Mouse (Mus musculus): ENCODE results near the gene Plxnc1. TPM values are rescaled to one million over a fixed set of nuclear protein-coding genes. Genes with fewer than 3 reads are reported as not detected.

The Plxnc1 gene
- total and polyA plus RNA-seq, 3 experiments, result 27.6 to 34.4 (median 33.0) TPM

GRCm38 (mm10) chr10:94889735-94890134, 54.9 kb downstream of the Plxnc1 start:
- H3K36me3 ChIP-seq (replicated peaks in 1 of 2; ENCODE audit: control insufficient read depth in 1 of 2, insufficient read depth in 1 of 2, low read length in 1 of 2), result peaks cover 26 to 56% of the 10 kb centered on the region in 2 experiments
- no peaks in the 10 kb centered on the region for H3K27me3 ChIP-seq (replicated peaks)
- H3K4me3 ChIP-seq (replicated peaks in 1 of 3; ENCODE audit: low read depth in 2 of 3, low read length in 2 of 3, poor library complexity in 1 of 3), result no peak overlapping the region
- no peak overlapping the region for H3K4me2 ChIP-seq (ENCODE audit: insufficient read depth, low read depth, poor library complexity, severe bottlenecking)
- H3K79me2 ChIP-seq (replicated peaks; ENCODE audit: control insufficient read depth, extremely low read depth, insufficient read depth, poor library complexity, severe bottlenecking), result no peaks in the 10 kb centered on the region
- peaks cover 14% of the 10 kb centered on the region for H3K9me3 ChIP-seq (replicated peaks; ENCODE audit: low read length)
- H3K27ac ChIP-seq (ENCODE audit: insufficient read depth, low read depth), result no peak overlapping the region
- DNase-seq (ENCODE audit: extremely low read depth), result no peak
- H3K9ac ChIP-seq (ENCODE audit: insufficient read depth, low read depth), result no peak overlapping the region
- in situ Hi-C loops (cut with MboI; ENCODE audit: low pct_ligation_motif_present, low pct_unique_long_range_greater_than_20kb, low sequenced_read_pairs) (no loop called here), dilution Hi-C loops (cut with MboI; ENCODE audit: extremely low pct_ligation_motif_present, extremely low pct_unique_long_range_greater_than_20kb, low sequenced_read_pairs) (no loop called here)
- H3K4me1 ChIP-seq (ENCODE audit: control insufficient read depth in 1 of 2, insufficient read depth in 2 of 2), result peaks cover 3 to 10% of the 10 kb centered on the region in 2 experiments; a peak in 3 of 4 replicates
- no peak for TF ChIP-seq ZC3H11A (IDR thresholded peaks at IDR 0.05; ENCODE audit: low read depth, low read length)
- no peak for TF ChIP-seq UBTF (IDR thresholded peaks at IDR 0.05; ENCODE audit: low read depth, low read length)
- no peak for TF ChIP-seq TCF12 (IDR thresholded peaks at IDR 0.05; ENCODE audit: low read depth, low read length)
- TF ChIP-seq MAZ (IDR thresholded peaks at IDR 0.05; ENCODE audit: low read depth, low read length), result no peak
- no peak for TF ChIP-seq SIN3A (IDR thresholded peaks at IDR 0.05; ENCODE audit: low read length)
- TF ChIP-seq MAFK (IDR thresholded peaks at IDR 0.05; ENCODE audit: insufficient replicate concordance, low read length), result no peak
- TF ChIP-seq USF1 (IDR thresholded peaks at IDR 0.05; ENCODE audit: low read depth, low read length), result no peak
- TF ChIP-seq USF2 (conservative IDR thresholded peaks at IDR 0.05; ENCODE audit: low read depth, low read length), result no peak
- no peak for TF ChIP-seq JUN (IDR thresholded peaks at IDR 0.05; ENCODE audit: insufficient read depth, low read depth, low read length)
- no peak for TF ChIP-seq SMC3 (IDR thresholded peaks at IDR 0.05; ENCODE audit: low read depth, low read length)
- TF ChIP-seq ZKSCAN1 (IDR thresholded peaks at IDR 0.05; ENCODE audit: borderline replicate concordance, low read depth, low read length), result no peak
- TF ChIP-seq ZMIZ1 (IDR thresholded peaks at IDR 0.05; ENCODE audit: low read depth, low read length), result no peak
- no peak for TF ChIP-seq MAX (IDR thresholded peaks at IDR 0.05; ENCODE audit: low read length)
- TF ChIP-seq RCOR1 (conservative IDR thresholded peaks at IDR 0.05; ENCODE audit: low read depth, low read length), result no peak
- TF ChIP-seq NELFE (IDR thresholded peaks at IDR 0.05; ENCODE audit: low read depth, low read length), result no peak

- no peak overlapping the region for H3K4me2 ChIP-seq (ENCODE audit: insufficient read depth, low read depth, poor library complexity, severe bottlenecking)
- H3K79me2 ChIP-seq (replicated peaks; ENCODE audit: control insufficient read depth, extremely low read depth, insufficient read depth, poor library complexity, severe bottlenecking), result no peaks in the 10 kb centered on the region
- TF ChIP-seq POLR2A (IDR thresholded peaks at IDR 0.05; ENCODE audit: low read depth, low read length) (no peak), SMC3 (IDR thresholded peaks at IDR 0.05; ENCODE audit: low read depth, low read length) (no peak), ETS1 (conservative IDR thresholded peaks at IDR 0.05; ENCODE audit: low read depth, low read length) (no peak), MEF2A (IDR thresholded peaks at IDR 0.05; ENCODE audit: borderline replicate concordance, low read depth, low read length) (no peak), ZMIZ1 (IDR thresholded peaks at IDR 0.05; ENCODE audit: low read depth, low read length) (no peak), NRF1 (IDR thresholded peaks at IDR 0.05; ENCODE audit: low read depth, low read length) (no peak), E2F4 (IDR thresholded peaks at IDR 0.05; ENCODE audit: insufficient replicate concordance, low read depth, low read length) (no peak), ELF1 (IDR thresholded peaks at IDR 0.05; ENCODE audit: low read depth, low read length) (no peak), RCOR1 (conservative IDR thresholded peaks at IDR 0.05; ENCODE audit: low read depth, low read length) (no peak), JUN (IDR thresholded peaks at IDR 0.05; ENCODE audit: insufficient read depth, low read depth, low read length) (no peak), SIN3A (IDR thresholded peaks at IDR 0.05; ENCODE audit: low read length) (no peak), GABPA (IDR thresholded peaks at IDR 0.05; ENCODE audit: insufficient replicate concordance, low read depth, low read length) (no peak), IRF4 (IDR thresholded peaks at IDR 0.05; ENCODE audit: low read depth, low read length) (no peak), POLR2AphosphoS2 (IDR thresholded peaks at IDR 0.05; ENCODE audit: low read depth, low read length) (no peak), MAX (IDR thresholded peaks at IDR 0.05; ENCODE audit: low read length) (no peak), NELFE (IDR thresholded peaks at IDR 0.05; ENCODE audit: low read depth, low read length) (no peak), TCF12 (IDR thresholded peaks at IDR 0.05; ENCODE audit: low read depth, low read length) (no peak), HCFC1 (IDR thresholded peaks at IDR 0.05; ENCODE audit: low read depth, low read length) (no peak), MAZ (IDR thresholded peaks at IDR 0.05; ENCODE audit: low read depth, low read length) (no peak)
- H3K9me3 ChIP-seq (replicated peaks; ENCODE audit: low read length), result peaks cover 1% of the 10 kb centered on the region
- no peak overlapping the region for H3K27ac ChIP-seq (ENCODE audit: insufficient read depth, low read depth)
- dilution Hi-C loops (cut with MboI; ENCODE audit: extremely low pct_ligation_motif_present, extremely low pct_unique_long_range_greater_than_20kb, low sequenced_read_pairs), result no loop called here
- H3K9ac ChIP-seq (ENCODE audit: insufficient read depth, low read depth), result no peak overlapping the region
- peaks cover 27 to 54% of the 10 kb centered on the region in 2 experiments for H3K36me3 ChIP-seq (replicated peaks in 1 of 2; ENCODE audit: control insufficient read depth in 1 of 2, insufficient read depth in 1 of 2, low read length in 1 of 2)
- in situ Hi-C loops (cut with MboI; ENCODE audit: low pct_ligation_motif_present, low pct_unique_long_range_greater_than_20kb, low sequenced_read_pairs), result no loop called here
- no peak overlapping the region for H3K4me3 ChIP-seq (replicated peaks in 1 of 3; ENCODE audit: low read depth in 2 of 3, low read length in 2 of 3, poor library complexity in 1 of 3)
- H3K27me3 ChIP-seq (replicated peaks), result no peaks in the 10 kb centered on the region
- H3K4me1 ChIP-seq (ENCODE audit: control insufficient read depth in 1 of 2, insufficient read depth in 2 of 2), result no peaks in the 10 kb centered on the region
- DNase-seq (ENCODE audit: extremely low read depth), result no peak
These were observed 61.4 kb downstream of the Plxnc1 start for GRCm38 (mm10) chr10:94883216-94883615.

Measured in CH12.LX (cell line).